Mouse (Mus musculus) stomach, embryonic 16.5 days (tissue): ENCODE data around the gene Gfpt2. TPM values are rescaled to one million over a fixed set of nuclear protein-coding genes. Genes with fewer than 3 reads are reported as not detected.
A peak's percentile ranks its signal among the peaks of the same experiment; 100 is the strongest.

Experiments used
- ATAC-seq: fragments of 200-750 bp; cut with Nextera tagmentation; 2 replicates; pipeline ENCODE4 v1.8.0; 2017; ENCODE audit warnings: moderate number of reproducible peaks, moderate TSS enrichment; ENCODE audit not compliant: insufficient read depth, low FRiP score
- H3K27ac ChIP-seq: fragments of 300-500 bp; sonication (generic); 2 replicates; pipeline ENCODE4 v1.5.1; 2014; ENCODE audit warnings: low read length
- H3K27me3 ChIP-seq: fragments of 300-500 bp; sonication (generic); 2 replicates; pipeline ENCODE4 v1.6.1; 2014; ENCODE audit warnings: low read length, control low read depth, mixed read lengths; ENCODE audit not compliant: control insufficient read depth, insufficient read depth
- H3K36me3 ChIP-seq: fragments of 300-500 bp; sonication (generic); 2 replicates; pipeline ENCODE4 v1.6.1; 2014; ENCODE audit warnings: low read length; ENCODE audit not compliant: control insufficient read depth, insufficient read depth
- H3K4me1 ChIP-seq: fragments of 300-500 bp; sonication (generic); 2 replicates; pipeline ENCODE4 v1.6.1; 2014; ENCODE audit warnings: low read length, control low read depth, mixed read lengths; ENCODE audit not compliant: control insufficient read depth, insufficient read depth
- H3K4me2 ChIP-seq: fragments of 300-500 bp; sonication (generic); 2 replicates; pipeline ENCODE4 v1.6.1; 2014; ENCODE audit warnings: low read depth, low read length, mixed read lengths
- H3K4me3 ChIP-seq: fragments of 300-500 bp; sonication (generic); replicated peaks from 2 replicates; pipeline ENCODE4 v1.5.1; 2014; ENCODE audit warnings: mild to moderate bottlenecking, low read length
- H3K9ac ChIP-seq: fragments of 300-500 bp; sonication (generic); 2 replicates; pipeline ENCODE4 v1.6.1; 2014; ENCODE audit warnings: low read length
- H3K9me3 ChIP-seq: fragments of 300-500 bp; sonication (generic); replicated peaks from 2 replicates; pipeline ENCODE4 v1.6.1; 2016; ENCODE audit warnings: low read length, control low read depth; ENCODE audit not compliant: control insufficient read depth
- WGBS: fragments of 180-500 bp; shearing (Covaris S2); extraction: QIAGEN DNeasy Blood & Tissue Kit; methylation state at CpG from one replicate; pipeline ENCODE4 v1.1.7; 2014; 5-methylcytosine and 5-hydroxymethylcytosine counted together
- polyA plus RNA-seq: library from polyadenylated mRNA; unstranded; fragments of >200 nt; fragmentation: Nextera tagmentation; extraction: Ambion mirVana; gene quantifications from 2 replicates; pipeline ENCODE4 v1.2.1, GENCODE M21; 2015

Gfpt2 gene
- polyA plus RNA-seq, 1 experiment from 2014 or later = 9.4 TPM

- 78% methylated on average over 4 of the region's 4 CpGs for WGBS
Measured at GRCm38 (mm10) chr11:49780161-49780817, 13.7 kb upstream of the Gfpt2 start.

GRCm38 (mm10) chr11:49781833-49782399 is 12.1 kb upstream of the Gfpt2 start:
- WGBS = 38% methylated on average over 6 of the region's 6 CpGs
- Histone ChIP-seq H3K4me2 (no peak overlapping the region), H3K9ac (no peak overlapping the region), H3K9me3 (no peaks in the 10 kb centered on the region), H3K4me1 (no peaks in the 10 kb centered on the region), H3K4me3 (no peak overlapping the region), H3K27me3 (no peaks in the 10 kb centered on the region), H3K27ac (no peak overlapping the region), H3K36me3 (no peaks in the 10 kb centered on the region)
- no peak for ATAC-seq

More at GRCm38 (mm10) chr11:49780161-49780817, 13.7 kb upstream of the Gfpt2 start:
- Histone ChIP-seq H3K9me3 (no peaks in the 10 kb centered on the region), H3K27me3 (no peaks in the 10 kb centered on the region), H3K9ac (no peak overlapping the region), H3K27ac (no peak overlapping the region), H3K4me1 (no peaks in the 10 kb centered on the region), H3K4me3 (no peak overlapping the region), H3K36me3 (no peaks in the 10 kb centered on the region), H3K4me2 (no peak overlapping the region)
- ATAC-seq = no peak

DNA sequence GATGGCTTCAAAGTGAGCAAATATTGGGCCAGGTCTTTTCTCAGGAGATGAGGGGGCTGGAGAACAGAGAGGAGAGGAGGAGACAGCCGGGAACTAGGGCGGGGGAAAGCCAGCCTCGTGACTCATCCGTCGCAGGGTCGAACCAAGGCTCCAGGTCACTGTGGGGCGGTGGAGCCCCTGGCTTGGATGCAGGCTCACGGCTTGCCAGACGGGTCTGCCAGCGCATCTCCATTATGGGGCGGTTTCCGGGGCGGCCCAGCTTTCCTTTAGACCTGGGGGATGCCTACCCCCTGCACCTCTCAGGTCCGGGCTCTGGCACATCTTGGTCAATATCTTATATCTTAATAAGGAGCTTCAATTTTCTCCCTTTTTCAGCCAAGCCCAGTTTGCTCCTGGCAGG is 847 bp upstream of the Gfpt2 start:
- Histone ChIP-seq H3K9ac (no peak overlapping the region), H3K27me3 (no peaks in the 10 kb centered on the region), H3K4me2 (no peak overlapping the region), H3K9me3 (no peaks in the 10 kb centered on the region), H3K4me3 (no peak overlapping the region), H3K4me1 (peaks cover 11% of the 10 kb centered on the region; the same call in 1 of the 2 replicates), H3K36me3 (no peaks in the 10 kb centered on the region), H3K27ac (no peak overlapping the region)
- no peak for ATAC-seq
- 13% methylated on average over 14 of the region's 14 CpGs for WGBS

GRCm38 (mm10) chr11:49794342-49795144 is 565 bp downstream of the Gfpt2 start:
- Histone ChIP-seq H3K27me3 (no peaks in the 10 kb centered on the region), H3K4me2 (peak overlapping the region; percentile 96), H3K9ac (peak overlapping the region; percentile 74), H3K27ac (peak overlapping the region; percentile 30; the same call in 1 of the 2 replicates), H3K4me1 (peaks cover 11% of the 10 kb centered on the region; the same call in 1 of the 2 replicates), H3K9me3 (no peaks in the 10 kb centered on the region), H3K4me3 (peak overlapping the region; percentile 65), H3K36me3 (no peaks in the 10 kb centered on the region)
- WGBS = under 1% methylated on average over 45 of the region's 45 CpGs
- ATAC-seq = no peak

- Histone ChIP-seq H3K27me3 (no peaks in the 10 kb centered on the region), H3K27ac (no peak overlapping the region), H3K9ac (no peak overlapping the region), H3K4me3 (no peak overlapping the region), H3K9me3 (no peaks in the 10 kb centered on the region), H3K4me1 (peaks cover 12% of the 10 kb centered on the region; the same call in 1 of the 2 replicates), H3K36me3 (no peaks in the 10 kb centered on the region), H3K4me2 (no peak overlapping the region)
- 87% methylated on average over 6 of the region's 6 CpGs for WGBS
- no peak for ATAC-seq
Measured at GRCm38 (mm10) chr11:49798931-49799330, 5.0 kb downstream of the Gfpt2 start.

- Histone ChIP-seq H3K4me3 (no peak overlapping the region), H3K27me3 (no peaks in the 10 kb centered on the region), H3K9me3 (no peaks in the 10 kb centered on the region), H3K9ac (no peak overlapping the region), H3K36me3 (no peaks in the 10 kb centered on the region), H3K4me2 (no peak overlapping the region), H3K4me1 (peaks cover 5% of the 10 kb centered on the region; the same call in 1 of the 2 replicates), H3K27ac (no peak overlapping the region)
- no peak for ATAC-seq
- WGBS = 41% methylated on average over 4 of the region's 4 CpGs
Measured at GRCm38 (mm10) chr11:49801516-49801915, 7.5 kb downstream of the Gfpt2 start.

- Histone ChIP-seq H3K4me3 (no peak overlapping the region), H3K4me2 (no peak overlapping the region), H3K9me3 (no peaks in the 10 kb centered on the region), H3K4me1 (peaks cover 5% of the 10 kb centered on the region; the same call in 1 of the 2 replicates), H3K27me3 (no peaks in the 10 kb centered on the region), H3K27ac (no peak overlapping the region), H3K9ac (no peak overlapping the region), H3K36me3 (no peaks in the 10 kb centered on the region)
- no peak for ATAC-seq
- 95% methylated on average over 4 of the region's 4 CpGs for WGBS
Measured at GRCm38 (mm10) chr11:49803801-49804200, 9.8 kb downstream of the Gfpt2 start.

DNA sequence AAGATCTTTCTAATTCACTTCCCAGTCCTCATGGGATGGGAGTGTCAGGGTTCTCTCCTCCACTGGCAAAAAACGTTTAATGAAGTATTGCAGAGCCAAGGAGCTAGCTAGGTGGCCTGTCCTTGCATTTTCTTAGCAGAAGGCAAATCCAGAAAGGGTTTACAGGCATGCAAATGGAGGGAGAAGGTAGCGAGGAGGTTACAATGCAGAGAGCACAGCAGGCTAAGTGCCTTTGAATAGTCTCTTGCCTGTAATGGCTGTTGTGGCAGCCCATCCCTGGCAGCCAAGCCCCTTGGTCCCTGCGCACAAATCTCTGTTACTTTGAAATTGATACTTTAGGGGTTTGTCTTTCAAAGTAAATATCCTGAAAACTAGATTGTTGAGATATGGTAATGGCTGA is 12.2 kb downstream of the Gfpt2 start:
- H3K4me1 ChIP-seq = no peaks in the 10 kb centered on the region
- no peaks in the 10 kb centered on the region for H3K36me3 ChIP-seq
- no peak overlapping the region for H3K4me2 ChIP-seq
- H3K27ac ChIP-seq = no peak overlapping the region
- H3K9ac ChIP-seq = no peak overlapping the region
- H3K27me3 ChIP-seq = no peaks in the 10 kb centered on the region
- H3K4me3 ChIP-seq = no peak overlapping the region
- no peak for ATAC-seq
- H3K9me3 ChIP-seq = no peaks in the 10 kb centered on the region
- 59% methylated on average over 3 of the region's 3 CpGs for WGBS

GRCm38 (mm10) chr11:49808946-49809345 is 15.0 kb downstream of the Gfpt2 start:
- Histone ChIP-seq H3K27ac (no peak overlapping the region), H3K4me2 (no peak overlapping the region), H3K9ac (no peak overlapping the region), H3K4me3 (no peak overlapping the region), H3K27me3 (no peaks in the 10 kb centered on the region), H3K9me3 (no peaks in the 10 kb centered on the region), H3K36me3 (no peaks in the 10 kb centered on the region), H3K4me1 (no peaks in the 10 kb centered on the region)
- ATAC-seq = no peak
- WGBS = 92% methylated on average over 9 of the region's 9 CpGs
